Mouse (Mus musculus): ENCODE results near the gene Ttc7b.

- TF ChIP-seq CTCF (IDR thresholded peaks at IDR 0.05; ENCODE audit: low read depth) (no peak), EP300 (IDR thresholded peaks at IDR 0.05; ENCODE audit: low read depth) (no peak)
These were observed 260.5 kb downstream of the Ttc7b start for GRCm38 (mm10) chr12:100260151-100260550.

All from liver, embryonic 14.5 days (tissue).